Comparison of ENCODE assay signal across 12 mouse cellular contexts in the genomic region with DNA sequence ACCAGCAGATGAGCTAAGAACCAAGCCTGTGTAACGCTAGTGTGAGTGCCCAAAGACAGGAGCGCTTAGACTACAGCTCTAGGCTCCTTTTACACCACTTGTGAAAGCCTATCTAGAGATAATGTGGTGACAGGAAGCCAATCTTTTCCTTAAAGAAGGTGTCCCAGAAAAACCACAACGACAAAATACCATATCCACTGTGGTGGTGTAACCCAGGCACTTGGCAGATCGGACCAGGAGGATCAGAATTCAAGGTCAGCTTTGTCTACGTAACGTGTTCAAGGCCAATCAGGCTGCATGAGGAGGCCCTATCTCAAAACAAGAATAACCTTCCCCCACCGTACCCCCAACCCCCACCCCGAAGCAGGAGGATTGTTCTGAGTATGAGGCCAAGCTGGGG. TPM values are rescaled to one million over a fixed set of nuclear protein-coding genes. Genes with fewer than 3 reads are reported as not detected.
DNase-seq lines count a peak whose midpoint lies in the region; ATAC-seq and TF ChIP-seq lines count a peak whose summit lies in the region.
"Had no signal": no experiment of that assay in that cellular context is flagged by ENCODE, and none has a peak within 500 bp of the region (broad histone marks: within the 10 kb centered on the region; RNA-seq: fewer than 3 reads in every experiment).

No protein-coding gene starts in this region.

- H3K9me3 ChIP-seq in hindbrain, embryonic 12.5 days (replicated peaks), result no peaks in the 10 kb centered on the region
- no peaks in the 10 kb centered on the region for H3K9me3 ChIP-seq in hindbrain, embryonic 11.5 days (ENCODE audit: control insufficient read depth, low read length)
- H3K9me3 ChIP-seq in MEL (replicated peaks; ENCODE audit: insufficient read depth, low read length), result no peaks in the 10 kb centered on the region
- no peaks in the 10 kb centered on the region for H3K9me3 ChIP-seq in hindbrain, embryonic 15.5 days
- no peaks in the 10 kb centered on the region for H3K9me3 ChIP-seq in kidney, embryonic 15.5 days (replicated peaks)

- DNase-seq in hindbrain, embryonic 11.5 days (ENCODE audit: low spot score), result no peak
- DNase-seq in 416B (ENCODE audit: low read depth), result peak; percentile 96
- DNase-seq in MEL (ENCODE audit: low read depth, low spot score), result peak; percentile 6
- DNase-seq in spleen, postnatal 10 days (ENCODE audit: low spot score in 2 of 2), result no peak
- DNase-seq: kidney, adult 9 months; lung, adult 2 months; lung, postnatal 4 days had no signal

- H3K27me3 ChIP-seq in hindbrain, embryonic 12.5 days, result no peaks in the 10 kb centered on the region
- H3K27me3 ChIP-seq in hindbrain, embryonic 11.5 days (ENCODE audit: control insufficient read depth, insufficient read depth, low read length), result no peaks in the 10 kb centered on the region
- H3K27me3 ChIP-seq in MEL (ENCODE audit: control insufficient read depth in 1 of 2, insufficient read depth in 2 of 2, low read length in 2 of 2), result no peaks in the 10 kb centered on the region
- H3K27me3 ChIP-seq in hindbrain, embryonic 15.5 days, result no peaks in the 10 kb centered on the region
- no peaks in the 10 kb centered on the region for H3K27me3 ChIP-seq in kidney, embryonic 15.5 days
- H3K27me3 ChIP-seq: Patski had no signal

- no peak overlapping the region for H3K4me2 ChIP-seq in hindbrain, embryonic 12.5 days (replicated peaks)
- no peak overlapping the region for H3K4me2 ChIP-seq in hindbrain, embryonic 11.5 days (replicated peaks; ENCODE audit: low read depth, low read length)
- no peak overlapping the region for H3K4me2 ChIP-seq in hindbrain, embryonic 15.5 days
- no peak overlapping the region for H3K4me2 ChIP-seq in kidney, embryonic 15.5 days

- H3K9ac ChIP-seq in hindbrain, embryonic 12.5 days, result no peak overlapping the region
- no peak overlapping the region for H3K9ac ChIP-seq in hindbrain, embryonic 11.5 days (ENCODE audit: low read depth, low read length)
- H3K9ac ChIP-seq in MEL (ENCODE audit: control insufficient read depth, low read depth, low read length, poor library complexity, severe bottlenecking), result no peak overlapping the region
- H3K9ac ChIP-seq in hindbrain, embryonic 15.5 days, result no peak overlapping the region
- H3K9ac ChIP-seq in kidney, embryonic 15.5 days, result no peak overlapping the region

- peaks cover 7% of the 10 kb centered on the region for H3K36me3 ChIP-seq in hindbrain, embryonic 12.5 days
- peaks cover 6% of the 10 kb centered on the region; the same call in 1 of the 2 replicates for H3K36me3 ChIP-seq in hindbrain, embryonic 11.5 days (ENCODE audit: control insufficient read depth, insufficient read depth, low read length)
- peaks cover 0 to 3% of the 10 kb centered on the region in 2 experiments; a peak in 1 of 4 replicates for H3K36me3 ChIP-seq in MEL (ENCODE audit: control insufficient read depth in 1 of 2, insufficient read depth in 2 of 2, low read length in 2 of 2)
- peaks cover 7% of the 10 kb centered on the region for H3K36me3 ChIP-seq in hindbrain, embryonic 15.5 days
- peaks cover 7% of the 10 kb centered on the region for H3K36me3 ChIP-seq in kidney, embryonic 15.5 days

- ATAC-seq in hindbrain, embryonic 12.5 days (ENCODE audit: low FRiP score), result no peak
- ATAC-seq in hindbrain, embryonic 11.5 days (ENCODE audit: low FRiP score), result no peak
- no peak for ATAC-seq in hindbrain, embryonic 15.5 days (ENCODE audit: low FRiP score, low read depth)
- ATAC-seq in kidney, embryonic 15.5 days (replicated peaks; ENCODE audit: low FRiP score), result no peak
- no peak for ATAC-seq in CD4-positive, CD25-positive, alpha-beta regulatory T cell, adult 4 months
- ATAC-seq: Patski had no signal

- no peak for TF ChIP-seq EP300 in MEL (IDR thresholded peaks at IDR 0.05; ENCODE audit: low read depth in 1 of 2, low read length in 2 of 2)

- H3K4me1 ChIP-seq in hindbrain, embryonic 12.5 days, result peaks cover 29% of the 10 kb centered on the region
- no peaks in the 10 kb centered on the region; the same call in 1 of the 2 replicates for H3K4me1 ChIP-seq in hindbrain, embryonic 11.5 days (replicated peaks; ENCODE audit: control insufficient read depth, insufficient read depth, low read length)
- peaks cover 0 to 18% of the 10 kb centered on the region in 2 experiments; a peak in 3 of 4 replicates for H3K4me1 ChIP-seq in MEL (ENCODE audit: control insufficient read depth in 1 of 2, insufficient read depth in 2 of 2, low read length in 2 of 2)
- peaks cover 30% of the 10 kb centered on the region for H3K4me1 ChIP-seq in hindbrain, embryonic 15.5 days (replicated peaks)
- H3K4me1 ChIP-seq in kidney, embryonic 15.5 days, result peaks cover 13% of the 10 kb centered on the region

- TF ChIP-seq RAD21 in MEL (IDR thresholded peaks at IDR 0.05; ENCODE audit: low read depth, low read length), result no peak

- H3K27ac ChIP-seq in hindbrain, embryonic 12.5 days, result peak overlapping the region; percentile 57; the same call in 1 of the 2 replicates
- no peak overlapping the region for H3K27ac ChIP-seq in hindbrain, embryonic 11.5 days (ENCODE audit: low read depth, low read length)
- H3K27ac ChIP-seq in MEL (ENCODE audit: control insufficient read depth, low read depth, low read length), result no peak overlapping the region
- peak overlapping the region; percentile 38; the same call in 1 of the 2 replicates for H3K27ac ChIP-seq in hindbrain, embryonic 15.5 days (replicated peaks)
- H3K27ac ChIP-seq in kidney, embryonic 15.5 days, result no peak overlapping the region

- TF ChIP-seq POLR2A in MEL (IDR thresholded peaks at IDR 0.05; ENCODE audit: control insufficient read depth in 1 of 2, insufficient read depth in 1 of 2, low read depth in 1 of 2, low read length in 2 of 2, poor library complexity in 1 of 2), result no peak

- H3K4me3 ChIP-seq in hindbrain, embryonic 12.5 days, result no peak overlapping the region
- no peak overlapping the region for H3K4me3 ChIP-seq in hindbrain, embryonic 11.5 days (ENCODE audit: low read depth, low read length)
- no peak overlapping the region for H3K4me3 ChIP-seq in MEL (ENCODE audit: control insufficient read depth in 1 of 2, insufficient read depth in 1 of 2, low read depth in 2 of 2, low read length in 2 of 2)
- no peak overlapping the region for H3K4me3 ChIP-seq in hindbrain, embryonic 15.5 days
- no peak overlapping the region for H3K4me3 ChIP-seq in kidney, embryonic 15.5 days (replicated peaks)

- 90% methylated on average over 8 of the region's 8 CpGs for WGBS in hindbrain, embryonic 12.5 days
- 91% methylated on average over 8 of the region's 8 CpGs for WGBS in hindbrain, embryonic 11.5 days
- WGBS in hindbrain, embryonic 15.5 days, result 91% methylated on average over 8 of the region's 8 CpGs
- WGBS in kidney, embryonic 15.5 days, result 89% methylated on average over 8 of the region's 8 CpGs

- H3K79me2 ChIP-seq in MEL (ENCODE audit: control insufficient read depth, insufficient read depth, low read length, poor library complexity), result peaks cover 5% of the 10 kb centered on the region

- TF ChIP-seq CTCF in MEL (IDR thresholded peaks at IDR 0.05 in 2 of 3, conservative IDR thresholded peaks at IDR 0.05 in 1 of 3; ENCODE audit: control insufficient read depth in 1 of 3, insufficient read depth in 1 of 3, low read depth in 2 of 3, low read length in 3 of 3, poor library complexity in 1 of 3, severe bottlenecking in 1 of 3), result no peak

TF ChIP-seq in MEL, 35 proteins besides CTCF, POLR2A, EP300 and RAD21:
- TF ChIP-seq HCFC1 (IDR thresholded peaks at IDR 0.05; ENCODE audit: low read depth, low read length), result no peak
- no peak for TF ChIP-seq MYC (IDR thresholded peaks at IDR 0.05; ENCODE audit: low read depth, low read length)
- TF ChIP-seq SMC3 (IDR thresholded peaks at IDR 0.05; ENCODE audit: low read depth, low read length), result no peak
- no peak for TF ChIP-seq E2F4 (IDR thresholded peaks at IDR 0.05; ENCODE audit: borderline replicate concordance, low read depth, low read length)
- no peak for TF ChIP-seq GATA1 (IDR thresholded peaks at IDR 0.05; ENCODE audit: low read depth, low read length)
- TF ChIP-seq NRF1 (IDR thresholded peaks at IDR 0.05; ENCODE audit: insufficient read depth, low read depth, low read length, poor library complexity, severe bottlenecking), result no peak
- TF ChIP-seq MXI1 (IDR thresholded peaks at IDR 0.05; ENCODE audit: low read depth, low read length), result no peak
- no peak for TF ChIP-seq MAX (IDR thresholded peaks at IDR 0.05; ENCODE audit: low read length)
- TF ChIP-seq POLR2AphosphoS5 (IDR thresholded peaks at IDR 0.05; ENCODE audit: borderline replicate concordance, low read depth, low read length), result no peak
- TF ChIP-seq SIN3A (IDR thresholded peaks at IDR 0.05; ENCODE audit: low read length), result no peak
TF ChIP-seq in MEL: peak in this region for 0.

RNA-seq across cellular contexts. Expression of a gene that starts 1.6 kb away (rescaled TPM):
- polyA plus RNA-seq in hindbrain, embryonic 12.5 days (2016; fragmentation: Nextera tagmentation; extraction: Ambion mirVana), result 149 and 155 TPM in 2 replicates
- 236 and 238 TPM in 2 replicates for polyA plus RNA-seq in hindbrain, embryonic 11.5 days (2014; fragmentation: Nextera tagmentation; extraction: Ambion mirVana)
- 13.8 and 16.0 TPM in 2 replicates for total RNA-seq in MEL (2012; rRNA removed)
- polyA plus RNA-seq in MEL (2012; ENCODE audit: insufficient read depth in 1 of 2, insufficient read length in 2 of 2, low read depth in 1 of 2, low replicate concordance in 2 of 2, missing spikeins in 1 of 2), result 10 to 100 TPM in 1 of 2 experiments, not detected in 1; 22.1 TPM
- 158 and 161 TPM in 2 replicates for polyA plus RNA-seq in hindbrain, embryonic 15.5 days (2015; fragmentation: Nextera tagmentation; extraction: Ambion mirVana)
- polyA plus RNA-seq in kidney, embryonic 15.5 days (2015; fragmentation: Nextera tagmentation; extraction: Ambion mirVana), result 87.6 and 94.4 TPM in 2 replicates
- 10 to 100 TPM; 54.8 to 63.1 TPM for polyA plus RNA-seq in CD4-positive, CD25-positive, alpha-beta regulatory T cell, adult 4 months (2017; shearing (Covaris generic))

RNA-seq across cellular contexts. Expression of a gene that starts 42.3 kb away (rescaled TPM):
- polyA plus RNA-seq in hindbrain, embryonic 12.5 days (2016; fragmentation: Nextera tagmentation; extraction: Ambion mirVana), result 387 and 416 TPM in 2 replicates
- polyA plus RNA-seq in hindbrain, embryonic 11.5 days (2014; fragmentation: Nextera tagmentation; extraction: Ambion mirVana), result 268 and 279 TPM in 2 replicates
- total RNA-seq in MEL (2012; rRNA removed), result not detected in 2 replicates
- not detected for polyA plus RNA-seq in MEL (2012; ENCODE audit: insufficient read depth in 1 of 2, insufficient read length in 2 of 2, low read depth in 1 of 2, low replicate concordance in 2 of 2, missing spikeins in 1 of 2)
- polyA plus RNA-seq in hindbrain, embryonic 15.5 days (2015; fragmentation: Nextera tagmentation; extraction: Ambion mirVana), result 709 and 723 TPM in 2 replicates
- polyA plus RNA-seq in kidney, embryonic 15.5 days (2015; fragmentation: Nextera tagmentation; extraction: Ambion mirVana), result 75.0 and 80.8 TPM in 2 replicates
- 1 to 10 TPM; 1.3 to 2.3 TPM for polyA plus RNA-seq in CD4-positive, CD25-positive, alpha-beta regulatory T cell, adult 4 months (2017; shearing (Covaris generic))

Comparison
In these comparisons a context has a peak if more than half of its experiments do, and no peak if none do; other contexts are left out.
1. H3K27ac ChIP-seq: peak in hindbrain, embryonic 12.5 days (single experiment) and hindbrain, embryonic 15.5 days (single experiment); none in hindbrain, embryonic 11.5 days (single experiment), MEL (single experiment) and kidney, embryonic 15.5 days (single experiment).
2. DNase-seq: peak in 416B (single experiment) and MEL (single experiment); none in hindbrain, embryonic 11.5 days (single experiment) and spleen, postnatal 10 days (0 of 2).
3. RNA of a gene that starts 42.3 kb away (polyA plus RNA-seq): 709 to 723 TPM in hindbrain, embryonic 15.5 days, 387 to 416 TPM in hindbrain, embryonic 12.5 days, 268 to 279 TPM in hindbrain, embryonic 11.5 days and 75.0 to 80.8 TPM in kidney, embryonic 15.5 days; 1.3 to 2.3 TPM in CD4-positive, CD25-positive, alpha-beta regulatory T cell, adult 4 months and not detected in MEL; every median in the first group is over 10 times any median in the second.